Mouse (Mus musculus) T-helper 17 cell (primary cell): ENCODE data around the gene H2-DMb2.

Experiments used
- in situ Hi-C, 2 experiments: fragments of 300-600 bp; cut with MboI, MseI; formaldehyde crosslinking; loops; 1 replicate in 1 of 2; 2 replicates in 1 of 2; pipeline ENCODE4 v1.15.1; 2025; ENCODE audit warnings: high pct_unique_total_duplicates in 2 of 2

The H2-DMb2 gene

DNA sequence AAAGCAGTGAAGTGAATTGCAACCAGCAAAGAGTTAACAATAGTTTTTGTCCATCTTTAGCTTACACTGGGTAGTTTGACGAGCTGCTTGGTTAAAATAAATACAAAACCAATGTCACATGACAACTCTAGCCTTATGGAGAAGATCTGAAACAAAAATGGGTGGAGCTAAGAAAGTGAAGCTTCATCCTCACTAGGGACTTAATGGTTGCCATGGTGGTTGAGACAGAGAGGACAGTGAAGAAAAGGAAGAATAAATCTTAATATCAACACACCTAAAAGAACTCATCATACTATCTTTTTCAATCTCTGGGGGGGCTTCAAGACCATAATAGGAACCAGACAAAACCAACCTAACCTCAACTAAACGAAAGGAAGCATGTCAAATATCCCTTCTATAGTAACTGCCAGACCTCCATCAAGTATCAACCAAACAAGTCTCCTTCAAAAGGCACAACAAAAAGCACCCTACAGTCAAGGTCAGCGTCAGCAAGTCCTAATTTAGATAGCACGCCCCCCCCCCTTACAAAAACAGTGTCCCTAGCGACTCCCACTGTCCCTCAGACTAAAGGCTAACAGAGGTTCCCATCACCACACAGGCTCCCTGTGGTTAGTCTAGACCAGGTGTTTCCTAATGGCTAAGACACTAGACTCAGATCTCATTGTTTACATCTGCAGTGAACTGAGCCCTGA is 25.5 kb upstream of the H2-DMb2 start:
- in situ Hi-C loops = loop anchor here in 1 of 2 experiments (5.0 to 25.0 kb wide), 2 partner anchors 485 to 1120 kb away; partner anchors contain the start of genes Agpat1, Atp6v1g2, Ddx39b and Nfkbil1

- in situ Hi-C loops = loop anchor here in 1 of 2 experiments (5.0 to 25.0 kb wide), 2 partner anchors 484 to 1119 kb away; partner anchors contain the start of genes Agpat1, Atp6v1g2, Ddx39b and Nfkbil1
These were observed 24.8 kb upstream of the H2-DMb2 start for GRCm38 (mm10) chr17:34118113-34118872.

- in situ Hi-C loops = loop anchor here in 1 of 2 experiments (5.0 to 25.0 kb wide), 2 partner anchors 483 to 1118 kb away; partner anchors contain the start of genes Agpat1, Atp6v1g2, Ddx39b and Nfkbil1
These were observed 24.2 kb upstream of the H2-DMb2 start for GRCm38 (mm10) chr17:34118873-34119248.

DNA sequence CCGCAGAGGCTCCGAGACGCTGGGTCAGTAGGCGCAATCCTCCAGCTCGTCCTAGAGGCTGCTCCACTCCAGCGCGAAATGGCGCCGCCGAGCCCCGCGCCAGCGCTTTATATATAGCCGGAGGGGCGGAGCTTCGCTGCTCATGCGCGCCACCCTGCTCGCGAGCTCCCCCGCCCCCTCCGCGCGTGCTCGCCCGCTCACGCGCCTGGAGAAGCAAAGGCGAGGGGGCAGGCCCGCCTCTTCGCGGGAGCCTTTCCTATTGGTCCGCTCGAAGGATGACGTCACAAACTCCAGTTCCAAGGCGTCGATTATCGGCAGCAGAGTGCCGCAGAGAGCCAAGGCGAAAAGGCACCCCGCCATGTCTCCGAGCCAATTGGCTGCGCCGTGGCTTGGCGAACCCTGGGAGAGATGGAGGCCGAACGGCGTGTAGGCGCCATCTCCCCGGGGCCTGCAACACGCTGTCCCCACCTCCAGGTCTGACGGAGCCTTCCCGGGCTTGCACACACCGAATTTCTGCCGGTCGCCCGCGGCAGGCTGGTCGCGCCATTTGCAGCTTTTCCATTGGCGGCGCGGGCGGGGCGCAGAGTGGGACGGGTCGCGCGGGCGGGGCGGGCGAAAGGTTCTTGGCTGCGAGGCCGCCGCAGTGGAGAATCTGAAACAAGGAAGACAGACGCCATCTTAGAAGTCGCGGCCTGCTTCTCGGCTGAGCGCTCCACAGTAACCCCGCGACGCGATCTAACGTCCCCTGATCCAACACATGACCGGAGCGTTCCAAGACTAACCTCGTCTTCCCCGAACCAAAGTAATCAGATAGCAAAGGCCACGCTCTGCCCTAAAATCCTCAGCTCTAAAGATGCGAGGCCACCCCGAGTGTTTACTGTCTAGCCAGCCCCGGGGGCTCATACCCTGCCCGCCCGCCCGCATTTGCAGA is 23.6 kb upstream of the H2-DMb2 start, which contains the start of gene H2-DMa:
H2-DMa (plus strand) TSS at position 293 of the 931 bp plus-strand sequence.
- in situ Hi-C loops = loop anchor here in 1 of 2 experiments (5.0 to 25.0 kb wide), 2 partner anchors 483 to 1118 kb away; partner anchors contain the start of genes Agpat1, Atp6v1g2, Ddx39b and Nfkbil1

GRCm38 (mm10) chr17:34120180-34120723 is 22.9 kb upstream of the H2-DMb2 start:
- in situ Hi-C loops = loop anchor here in 1 of 2 experiments (25.0 kb wide), 1 partner anchor 1117 kb away; the partner anchor contains the start of genes Atp6v1g2, Ddx39b and Nfkbil1

DNA sequence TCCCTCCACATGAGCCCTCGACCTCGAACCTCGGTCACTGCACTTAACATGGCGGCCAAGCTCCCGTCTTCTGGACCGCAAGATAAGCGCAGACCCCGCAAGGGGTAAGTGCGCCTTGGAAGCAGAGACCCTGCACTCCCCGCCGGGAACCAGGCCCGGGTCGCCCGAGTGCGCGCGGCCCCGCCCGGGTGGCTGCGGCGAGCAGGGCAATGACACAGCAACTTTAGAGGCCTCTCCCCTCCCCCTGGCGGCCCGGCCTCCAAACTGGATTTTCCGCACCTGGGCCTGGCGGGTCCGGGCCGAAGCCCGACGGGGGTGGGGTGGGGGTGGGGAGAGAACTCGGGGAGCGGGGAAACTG is 22.3 kb upstream of the H2-DMb2 start:
- in situ Hi-C loops = loop anchor here in 1 of 2 experiments (25.0 kb wide), 1 partner anchor 1117 kb away; the partner anchor contains the start of genes Atp6v1g2, Ddx39b and Nfkbil1

GRCm38 (mm10) chr17:34121172-34121878 is 21.8 kb upstream of the H2-DMb2 start:
- in situ Hi-C loops = loop anchor here in 1 of 2 experiments (25.0 kb wide), 1 partner anchor 1116 kb away; the partner anchor contains the start of genes Atp6v1g2, Ddx39b and Nfkbil1

- in situ Hi-C loops = loop anchor here in 1 of 2 experiments (25.0 kb wide), 1 partner anchor 1115 kb away; the partner anchor contains the start of genes Atp6v1g2, Ddx39b and Nfkbil1
These were observed 21.3 kb upstream of the H2-DMb2 start for GRCm38 (mm10) chr17:34121879-34122187.

DNA sequence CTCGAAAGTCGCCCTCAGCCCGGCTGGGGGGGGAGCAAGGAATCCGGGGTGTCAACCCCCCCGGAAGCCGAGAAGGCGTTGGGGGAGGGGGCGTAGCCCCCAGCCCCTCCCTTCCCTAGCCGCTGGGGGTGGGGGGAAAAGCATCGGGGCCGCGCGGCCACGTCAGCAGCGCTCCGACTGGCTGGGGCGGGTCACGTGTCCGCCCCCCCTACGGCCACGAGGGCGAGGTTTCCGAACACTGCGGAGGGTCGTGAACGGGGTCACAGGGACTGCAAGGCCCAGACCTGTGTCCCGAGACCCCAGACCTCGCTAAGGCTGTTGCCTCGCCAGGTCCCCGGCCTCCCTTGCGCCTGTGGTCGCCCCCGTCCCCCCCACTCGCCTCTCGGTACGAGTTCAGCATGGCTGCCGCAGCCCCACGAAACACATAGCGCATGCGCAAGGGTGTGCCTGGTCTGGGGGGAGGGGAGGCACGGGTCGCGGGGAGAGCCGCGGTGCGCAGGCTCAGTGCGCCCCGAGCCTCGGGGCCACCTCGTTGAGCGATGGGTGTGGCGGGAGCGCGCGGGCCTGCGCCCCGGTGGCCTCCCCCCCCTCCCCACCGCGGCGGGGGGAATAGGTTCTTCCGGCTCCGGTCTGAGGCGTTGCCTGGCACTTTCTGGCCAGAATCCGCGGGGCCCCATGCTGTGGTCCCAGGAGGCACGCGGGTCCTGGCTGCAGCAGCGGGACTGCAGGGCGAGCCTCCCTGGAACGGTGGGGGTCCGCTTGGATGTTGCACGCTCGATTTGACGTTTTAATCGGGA is 20.7 kb upstream of the H2-DMb2 start, which contains the start of gene Brd2:
Brd2 (minus strand) TSS at position 447 of the 797 bp plus-strand sequence.
- in situ Hi-C loops = loop anchor here in 1 of 2 experiments (25.0 kb wide), 1 partner anchor 1115 kb away; the partner anchor contains the start of genes Atp6v1g2, Ddx39b and Nfkbil1

DNA sequence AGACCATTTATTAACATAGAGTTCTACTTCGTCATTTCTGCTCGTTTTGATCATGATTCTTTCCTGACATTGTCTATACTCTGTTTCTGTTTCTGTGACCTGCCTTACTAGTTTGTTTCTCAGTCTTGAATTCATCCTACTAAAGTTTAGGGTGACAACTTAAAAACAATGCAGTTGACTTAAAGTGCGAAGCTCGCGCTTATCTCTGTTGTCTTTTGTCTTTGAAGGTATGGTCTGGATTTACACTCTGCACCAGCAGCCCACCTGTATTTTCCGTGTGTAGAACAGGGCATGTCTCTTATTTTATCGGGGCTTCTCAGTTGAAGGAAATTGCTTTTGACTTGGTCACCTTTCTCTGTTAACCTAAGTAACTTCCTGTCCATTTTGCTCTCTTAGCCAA is 20.0 kb upstream of the H2-DMb2 start:
- in situ Hi-C loops = loop anchor here in 1 of 2 experiments (25.0 kb wide), 1 partner anchor 1114 kb away; the partner anchor contains the start of genes Atp6v1g2, Ddx39b and Nfkbil1

- in situ Hi-C loops = loop anchor here in 1 of 2 experiments (25.0 kb wide), 1 partner anchor 1114 kb away; the partner anchor contains the start of genes Atp6v1g2, Ddx39b and Nfkbil1
These were observed 19.6 kb upstream of the H2-DMb2 start for GRCm38 (mm10) chr17:34123518-34123917.

DNA sequence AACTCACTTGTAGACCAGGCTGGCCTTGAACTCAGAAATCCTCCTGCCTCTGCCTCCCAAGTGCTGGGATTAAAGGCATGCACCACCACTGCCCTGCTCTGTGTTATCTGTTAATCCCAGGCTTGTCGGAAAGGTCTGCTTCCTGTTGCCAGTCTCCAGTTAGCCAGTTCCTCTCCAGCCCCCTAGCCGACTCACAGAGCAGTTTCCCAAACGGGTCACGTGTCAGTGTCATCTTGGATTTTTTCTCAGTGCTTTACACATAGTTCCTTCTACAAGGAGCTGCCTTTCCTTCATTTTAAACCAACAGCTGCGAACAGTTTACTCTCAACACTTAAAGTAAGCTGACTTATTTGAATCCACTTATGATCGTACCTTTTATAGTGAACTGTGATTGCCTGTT is 18.5 kb upstream of the H2-DMb2 start:
- in situ Hi-C loops = loop anchor here (5.0 to 25.0 kb wide), 2 partner anchors 83 to 1113 kb away; partner anchors contain the start of genes Atp6v1g2 (in 1 of the 2), Ddx39b (in 1 of the 2) and Nfkbil1 (in 1 of the 2)

- in situ Hi-C loops = loop anchor here in 1 of 2 experiments (5.0 kb wide), 1 partner anchor 80 kb away; no protein-coding TSS in a partner anchor
These were observed 16.2 kb upstream of the H2-DMb2 start for GRCm38 (mm10) chr17:34126826-34127420.

GRCm38 (mm10) chr17:34127475-34127874 is 15.6 kb upstream of the H2-DMb2 start:
- in situ Hi-C loops = loop anchor here in 1 of 2 experiments (5.0 kb wide), 1 partner anchor 80 kb away; no protein-coding TSS in a partner anchor

- in situ Hi-C loops = loop anchor here in 1 of 2 experiments (5.0 kb wide), 1 partner anchor 79 kb away; no protein-coding TSS in a partner anchor
These were observed 14.7 kb upstream of the H2-DMb2 start for GRCm38 (mm10) chr17:34128264-34128937.

DNA sequence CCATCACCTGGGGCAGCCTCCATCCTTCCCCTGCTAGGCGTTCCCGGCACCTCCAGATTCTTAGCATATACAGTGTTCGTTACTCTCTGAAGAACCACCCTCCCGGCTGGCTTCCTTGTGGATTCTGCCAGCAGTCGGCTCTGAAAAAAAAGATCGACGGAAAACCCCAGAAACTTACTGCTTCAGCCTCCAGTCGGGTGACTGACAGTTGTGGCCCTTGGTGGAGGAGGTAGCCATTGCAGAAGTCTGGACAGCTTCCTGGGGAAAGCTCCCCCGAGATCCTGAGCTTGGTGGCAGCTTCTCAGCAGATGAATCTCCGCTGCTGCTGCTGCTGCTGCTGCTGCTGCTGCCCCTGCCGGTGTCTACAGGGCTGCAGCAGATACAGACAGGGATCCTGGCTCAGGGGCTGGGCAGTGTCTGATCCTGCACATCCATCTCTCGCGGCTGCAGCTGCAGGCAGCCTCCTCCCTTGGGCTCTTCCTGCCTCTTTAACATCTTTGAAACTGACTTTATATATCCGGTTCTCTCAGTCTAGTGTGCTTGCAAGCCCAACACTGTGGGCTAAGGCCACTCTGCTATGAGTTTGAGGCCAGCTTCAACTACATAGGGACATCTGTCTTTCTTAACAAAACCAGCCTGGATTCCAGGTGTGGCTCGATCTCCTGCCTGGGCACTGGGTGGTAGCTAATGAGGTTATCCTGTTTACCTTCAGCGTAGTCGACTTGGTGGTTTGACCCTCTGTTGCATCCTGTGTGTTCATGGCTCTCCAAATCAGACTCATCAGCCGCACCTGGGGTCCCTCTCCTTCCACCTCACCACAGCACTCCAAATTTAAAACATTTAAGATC is 13.9 kb upstream of the H2-DMb2 start:
- in situ Hi-C loops = loop anchor here in 1 of 2 experiments (5.0 kb wide), 1 partner anchor 78 kb away; no protein-coding TSS in a partner anchor
